Mouse (Mus musculus): Measurements from ENCODE around the gene Syce2.

DNA sequence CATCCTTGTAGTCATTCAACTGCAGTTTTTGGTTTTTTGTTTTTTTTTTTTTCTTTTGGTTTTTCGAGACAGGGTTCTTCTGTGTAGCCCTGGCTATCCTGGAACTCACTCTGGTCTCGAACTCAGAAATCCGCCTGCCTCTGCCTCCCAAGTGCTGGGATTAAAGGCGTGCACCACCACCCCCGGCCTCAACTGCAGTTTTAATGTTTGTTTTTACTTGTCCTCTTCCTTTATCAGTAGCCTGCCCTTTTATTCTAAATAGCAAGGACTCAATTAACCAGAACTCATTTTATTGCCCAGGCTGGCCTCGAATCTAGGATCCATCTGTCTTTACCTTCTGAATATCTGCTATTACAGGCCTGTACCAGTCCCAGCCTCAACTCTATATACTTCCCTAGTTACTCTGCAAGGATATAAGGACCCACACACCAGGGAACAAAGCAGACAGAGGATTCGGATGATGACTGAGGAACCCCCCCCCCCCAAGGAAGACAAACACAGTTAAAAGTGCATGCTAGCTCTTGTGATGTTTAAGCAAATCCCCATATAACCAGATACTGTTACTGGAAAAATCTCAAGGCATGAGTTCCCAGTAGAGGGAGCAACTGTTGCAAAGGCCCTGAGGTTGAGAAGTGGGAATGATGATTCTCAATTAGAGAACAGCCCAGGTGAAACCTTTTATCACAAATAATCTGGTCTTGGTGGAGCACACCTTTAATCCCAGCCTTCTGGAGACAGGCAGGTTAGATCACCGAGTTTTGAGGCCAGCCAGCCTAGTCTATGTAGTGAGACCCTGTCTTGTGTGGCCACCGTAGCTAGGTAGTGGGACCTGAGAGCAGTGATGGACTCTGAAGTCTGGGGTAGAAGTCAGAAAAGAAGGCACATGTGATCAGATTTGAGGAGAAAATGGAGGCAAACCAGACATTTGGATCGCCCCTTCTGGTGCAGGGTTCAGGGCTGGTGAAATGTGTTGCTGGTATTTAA, 38.9 kb upstream of the Syce2 start:
- TF ChIP-seq GATA1 (IDR thresholded peaks at IDR 0.05; ENCODE audit: borderline replicate concordance, low read length) (no peak), FLI1 (IDR thresholded peaks at IDR 0.05; ENCODE audit: low read length) (no peak)
